Mouse (Mus musculus) kidney, embryonic 15.5 days (tissue): ENCODE measurements around the gene Xxylt1. TPM values are rescaled to one million over a fixed set of nuclear protein-coding genes. Genes with fewer than 3 reads are reported as not detected.

ENCODE experiments used
- ATAC-seq: fragments of 200-750 bp; cut with Nextera tagmentation; replicated peaks from 2 replicates; pipeline ENCODE4 v1.8.0; 2017; ENCODE audit warnings: moderate TSS enrichment; ENCODE audit not compliant: low FRiP score
- H3K27ac ChIP-seq: fragments of 300-500 bp; sonication (generic); 2 replicates; pipeline ENCODE4 v1.5.1; 2015; ENCODE audit warnings: mild to moderate bottlenecking, inconsistent platforms
- H3K27me3 ChIP-seq: fragments of 300-500 bp; sonication (generic); 2 replicates; pipeline ENCODE4 v1.6.1; 2015; ENCODE audit warnings: inconsistent platforms
- H3K36me3 ChIP-seq: fragments of 300-500 bp; sonication (generic); 2 replicates; pipeline ENCODE4 v1.6.1; 2015; ENCODE audit warnings: inconsistent platforms
- H3K4me1 ChIP-seq: fragments of 300-500 bp; sonication (generic); 2 replicates; pipeline ENCODE4 v1.6.1; 2015; ENCODE audit warnings: inconsistent platforms
- H3K4me2 ChIP-seq: fragments of 300-500 bp; sonication (generic); 2 replicates; pipeline ENCODE4 v1.6.1; 2015; ENCODE audit warnings: moderate library complexity, mild to moderate bottlenecking, inconsistent platforms
- H3K4me3 ChIP-seq: fragments of 300-500 bp; sonication (generic); replicated peaks from 2 replicates; pipeline ENCODE4 v1.5.1; 2015; ENCODE audit warnings: mild to moderate bottlenecking, inconsistent platforms
- H3K9ac ChIP-seq: fragments of 300-500 bp; sonication (generic); 2 replicates; pipeline ENCODE4 v1.6.1; 2015; ENCODE audit warnings: mild to moderate bottlenecking, inconsistent platforms
- H3K9me3 ChIP-seq: fragments of 300-500 bp; sonication (generic); replicated peaks from 2 replicates; pipeline ENCODE4 v1.6.1; 2016; ENCODE audit warnings: inconsistent platforms
- WGBS: fragments of 180-500 bp; shearing (Covaris S2); methylation state at CpG from one replicate; pipeline ENCODE4 v1.1.7; 2015; ENCODE audit warnings: mixed read lengths; 5-methylcytosine and 5-hydroxymethylcytosine counted together
- polyA plus RNA-seq: library from polyadenylated mRNA; unstranded; fragments of >200 nt; fragmentation: Nextera tagmentation; extraction: Ambion mirVana; gene quantifications from 2 replicates; pipeline ENCODE4 v1.2.1, GENCODE M21; 2015

Xxylt1 gene
- polyA plus RNA-seq, 1 experiment from 2014 or later = 19.2 TPM

DNA sequence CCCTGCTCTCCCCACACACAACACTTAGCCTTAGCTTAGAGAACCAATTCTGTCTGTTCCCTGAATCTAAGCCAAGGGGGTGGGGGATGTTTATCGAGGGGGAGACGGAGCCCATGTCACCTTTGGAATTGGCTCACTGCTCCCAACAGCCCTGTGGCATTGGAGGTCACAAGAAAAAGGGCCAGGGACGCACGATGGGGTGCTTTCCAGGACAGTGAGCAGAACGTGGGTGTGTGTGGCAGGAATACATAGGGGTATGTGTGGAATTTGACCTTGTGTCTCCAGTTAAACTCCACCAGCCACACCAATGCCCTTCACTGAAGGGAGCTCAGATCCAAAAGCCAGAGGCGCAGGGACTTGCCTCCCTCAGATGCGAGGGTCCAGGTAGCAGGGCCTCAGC is 116.3 kb downstream of the Xxylt1 start:
- no peak overlapping the region for H3K9ac ChIP-seq
- 28% methylated on average over 7 of the region's 7 CpGs for WGBS
- peak; percentile 34; the same call in 1 of the 2 replicates for ATAC-seq
- no peak overlapping the region for H3K4me2 ChIP-seq
- H3K27me3 ChIP-seq = no peaks in the 10 kb centered on the region
- no peaks in the 10 kb centered on the region for H3K36me3 ChIP-seq
- no peak overlapping the region for H3K4me3 ChIP-seq
- H3K27ac ChIP-seq = peak overlapping the region; percentile 68
- peaks cover 44% of the 10 kb centered on the region for H3K4me1 ChIP-seq
- H3K9me3 ChIP-seq = no peaks in the 10 kb centered on the region

DNA sequence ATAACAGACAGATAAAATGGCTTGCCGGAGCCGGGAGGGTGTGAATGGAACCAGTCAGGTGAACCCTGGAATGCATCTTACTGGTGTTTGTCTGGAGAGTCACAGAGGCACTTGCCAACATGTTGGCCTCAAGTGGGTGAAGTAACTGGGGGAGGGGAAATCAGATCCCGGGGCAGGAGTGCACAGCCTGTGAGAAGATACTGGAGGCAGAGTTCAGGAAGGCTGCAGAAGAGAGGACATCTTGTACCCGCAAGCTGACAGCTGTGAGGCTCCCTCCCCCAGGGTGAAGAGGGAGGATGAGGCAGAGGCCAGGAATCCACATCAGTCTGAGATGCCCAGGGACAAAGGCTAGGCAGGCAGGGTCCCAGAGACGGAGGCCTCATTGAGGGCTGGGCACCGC is 116.8 kb downstream of the Xxylt1 start:
- Histone ChIP-seq H3K4me2 (no peak overlapping the region), H3K9ac (no peak overlapping the region), H3K27ac (peak overlapping the region; percentile 68), H3K36me3 (no peaks in the 10 kb centered on the region), H3K27me3 (no peaks in the 10 kb centered on the region), H3K4me1 (peaks cover 44% of the 10 kb centered on the region), H3K9me3 (no peaks in the 10 kb centered on the region), H3K4me3 (no peak overlapping the region)
- ATAC-seq = no peak
- 65% methylated on average over 6 of the region's 6 CpGs for WGBS

DNA sequence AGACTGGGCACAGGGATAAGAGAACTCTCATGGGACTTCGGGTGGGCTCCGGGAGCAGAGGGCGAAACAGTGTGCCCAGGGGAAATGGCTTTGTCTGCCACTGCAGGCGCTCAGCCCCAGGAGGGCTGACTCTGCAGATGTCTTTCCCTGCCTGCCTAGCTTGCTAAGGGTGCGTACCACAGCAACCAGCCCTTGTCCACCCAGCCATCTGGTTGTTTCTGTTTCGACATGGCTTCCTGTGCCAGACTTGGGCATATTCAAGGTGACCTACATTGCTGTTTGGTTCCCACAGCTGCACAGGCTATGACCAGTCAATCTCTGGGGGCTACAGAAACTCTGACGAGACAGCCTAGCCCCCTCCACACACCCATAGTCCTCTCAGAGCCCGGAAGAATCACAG is 118.7 kb downstream of the Xxylt1 start:
- H3K4me3 ChIP-seq = no peak overlapping the region
- WGBS = 95% methylated on average over 8 of the region's 8 CpGs
- no peak for ATAC-seq

DNA sequence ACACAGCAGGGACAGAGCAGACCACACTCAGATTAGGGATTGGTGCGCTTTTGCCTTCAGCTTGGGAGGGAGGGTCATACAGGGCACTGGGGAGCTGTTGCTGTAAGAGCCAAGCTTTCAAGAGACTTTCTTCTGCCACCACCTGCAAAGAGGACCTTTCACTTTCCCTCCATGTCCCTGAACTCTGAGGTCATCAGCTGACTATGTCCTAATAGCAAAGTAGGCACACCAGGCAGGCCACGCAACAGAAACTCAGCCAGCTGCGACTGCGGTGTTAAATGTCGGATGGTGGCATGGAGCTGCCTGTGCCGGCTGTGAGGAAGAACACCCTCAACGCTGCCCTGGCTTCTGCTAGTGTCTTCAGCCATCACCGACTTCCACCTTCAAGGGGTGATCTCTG is 120.1 kb downstream of the Xxylt1 start:
- Histone ChIP-seq H3K9me3 (no peaks in the 10 kb centered on the region), H3K27me3 (no peaks in the 10 kb centered on the region), H3K4me2 (no peak overlapping the region), H3K9ac (no peak overlapping the region), H3K36me3 (peaks cover 10% of the 10 kb centered on the region), H3K4me3 (no peak overlapping the region), H3K27ac (no peak overlapping the region), H3K4me1 (peaks cover 31% of the 10 kb centered on the region)
- ATAC-seq = no peak
- 60% methylated on average over 8 of the region's 8 CpGs for WGBS

More for the DNA sequence above, 118.7 kb downstream of the Xxylt1 start:
- Histone ChIP-seq H3K36me3 (no peaks in the 10 kb centered on the region), H3K4me1 (peaks cover 36% of the 10 kb centered on the region), H3K27me3 (no peaks in the 10 kb centered on the region), H3K9me3 (no peaks in the 10 kb centered on the region), H3K4me2 (no peak overlapping the region), H3K27ac (no peak overlapping the region), H3K9ac (no peak overlapping the region)

DNA sequence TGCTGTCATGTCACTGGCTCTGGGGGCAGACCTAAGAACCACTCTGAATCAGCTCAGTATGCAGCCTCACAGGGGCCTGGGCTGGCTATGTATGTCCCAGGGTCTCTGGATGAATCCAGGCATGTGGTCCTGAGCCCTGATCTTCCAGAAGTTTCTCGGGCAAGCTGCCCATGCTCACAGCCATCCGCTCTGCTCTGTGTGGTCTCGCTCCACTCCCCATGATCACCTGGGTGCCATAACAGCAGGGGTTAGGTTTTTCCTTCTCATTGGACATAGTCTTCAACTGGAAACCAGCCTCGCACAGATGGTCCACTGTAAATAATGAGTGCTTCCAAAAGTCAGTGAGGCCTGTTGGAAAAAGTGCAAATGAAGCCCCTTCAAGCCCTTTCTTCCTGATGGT is 121.0 kb downstream of the Xxylt1 start:
- no peak overlapping the region for H3K4me3 ChIP-seq
- no peak overlapping the region for H3K4me2 ChIP-seq
- 89% methylated on average over 4 of the region's 4 CpGs for WGBS
- no peaks in the 10 kb centered on the region for H3K27me3 ChIP-seq
- H3K36me3 ChIP-seq = peaks cover 10% of the 10 kb centered on the region
- ATAC-seq = no peak
- H3K9me3 ChIP-seq = no peaks in the 10 kb centered on the region
- H3K4me1 ChIP-seq = peaks cover 27% of the 10 kb centered on the region
- no peak overlapping the region for H3K27ac ChIP-seq
- H3K9ac ChIP-seq = no peak overlapping the region

DNA sequence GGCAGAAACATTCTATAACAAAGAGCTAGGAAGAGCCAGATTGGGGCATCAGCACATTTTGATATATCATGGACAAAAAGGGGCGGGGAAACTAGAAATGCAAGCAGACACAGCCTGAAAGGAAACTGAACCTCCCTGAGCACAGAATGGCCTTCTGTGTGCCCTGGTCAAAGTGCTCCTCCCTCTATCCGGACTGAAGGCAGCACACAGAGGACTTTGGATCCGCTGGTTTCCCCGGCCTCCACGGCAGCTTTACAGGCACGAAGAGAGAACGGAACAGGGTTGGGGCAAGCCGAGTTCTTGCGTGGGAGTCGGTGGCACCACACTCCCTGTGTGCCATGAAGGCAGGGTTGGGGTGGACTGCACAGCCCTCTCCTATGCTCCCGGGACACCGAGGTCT is 121.5 kb downstream of the Xxylt1 start:
- Histone ChIP-seq H3K27me3 (no peaks in the 10 kb centered on the region), H3K27ac (no peak overlapping the region), H3K4me1 (peaks cover 22% of the 10 kb centered on the region), H3K4me3 (no peak overlapping the region), H3K4me2 (no peak overlapping the region), H3K9me3 (no peaks in the 10 kb centered on the region), H3K36me3 (peaks cover 10% of the 10 kb centered on the region), H3K9ac (no peak overlapping the region)
- no peak; the same call in 1 of the 2 replicates for ATAC-seq
- 79% methylated on average over 12 of the region's 12 CpGs for WGBS

DNA sequence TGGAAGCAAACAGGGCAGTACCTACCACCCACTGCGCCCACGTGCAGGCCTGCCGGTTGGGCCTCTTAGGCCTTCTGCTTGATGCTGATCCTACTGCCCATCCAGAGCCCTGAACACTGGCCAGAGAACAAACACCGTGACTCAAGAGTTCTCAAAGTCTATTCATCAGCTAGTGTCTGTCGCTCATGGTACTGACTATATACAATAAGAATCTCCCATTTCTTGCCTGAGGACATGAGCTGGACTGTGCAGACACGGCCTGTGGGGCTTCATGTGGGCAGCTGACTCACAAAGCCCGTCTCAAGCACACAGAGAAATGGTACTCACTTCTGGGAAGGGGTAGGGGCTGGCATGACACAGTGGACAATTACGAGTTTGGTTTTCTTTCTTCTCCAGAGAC is 125.1 kb downstream of the Xxylt1 start:
- H3K36me3 ChIP-seq = peaks cover 10% of the 10 kb centered on the region
- no peaks in the 10 kb centered on the region for H3K27me3 ChIP-seq
- no peaks in the 10 kb centered on the region for H3K9me3 ChIP-seq
- H3K4me2 ChIP-seq = no peak overlapping the region
- no peak for ATAC-seq
- WGBS = 93% methylated on average over 8 of the region's 8 CpGs
- H3K4me1 ChIP-seq = peaks cover 6% of the 10 kb centered on the region
- H3K4me3 ChIP-seq = no peak overlapping the region
- H3K27ac ChIP-seq = no peak overlapping the region
- no peak overlapping the region for H3K9ac ChIP-seq

DNA sequence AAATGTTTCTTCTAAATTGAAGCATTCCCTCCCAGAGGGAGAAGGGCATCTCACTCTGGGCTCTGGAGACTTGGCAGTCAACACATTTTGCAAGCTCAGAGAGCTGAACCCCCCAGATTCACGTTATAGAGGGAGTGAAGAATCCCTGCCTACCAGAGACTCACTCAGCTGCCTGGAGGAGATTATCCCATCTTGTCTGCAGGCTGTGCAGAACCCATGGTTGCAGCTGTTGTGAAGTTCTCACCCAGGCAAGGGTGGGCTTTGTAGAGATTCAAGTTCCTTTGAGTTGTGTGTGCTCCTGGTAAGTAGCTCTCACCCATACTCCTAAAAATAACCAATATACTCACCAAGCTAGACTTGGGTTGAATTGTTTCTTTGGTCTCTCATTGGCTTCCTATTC is 132.6 kb downstream of the Xxylt1 start:
- no peak overlapping the region for H3K27ac ChIP-seq
- no peaks in the 10 kb centered on the region for H3K27me3 ChIP-seq
- H3K4me2 ChIP-seq = no peak overlapping the region
- no peaks in the 10 kb centered on the region for H3K36me3 ChIP-seq
- H3K9ac ChIP-seq = no peak overlapping the region
- no peak for ATAC-seq
- 0 out of 2 replicates have a peak, but pooled peaks cover 5% of the 10 kb centered on the region for H3K4me1 ChIP-seq
- no peaks in the 10 kb centered on the region for H3K9me3 ChIP-seq
- H3K4me3 ChIP-seq = no peak overlapping the region
- WGBS = 72% methylated on average over 1 of the region's 1 CpGs

DNA sequence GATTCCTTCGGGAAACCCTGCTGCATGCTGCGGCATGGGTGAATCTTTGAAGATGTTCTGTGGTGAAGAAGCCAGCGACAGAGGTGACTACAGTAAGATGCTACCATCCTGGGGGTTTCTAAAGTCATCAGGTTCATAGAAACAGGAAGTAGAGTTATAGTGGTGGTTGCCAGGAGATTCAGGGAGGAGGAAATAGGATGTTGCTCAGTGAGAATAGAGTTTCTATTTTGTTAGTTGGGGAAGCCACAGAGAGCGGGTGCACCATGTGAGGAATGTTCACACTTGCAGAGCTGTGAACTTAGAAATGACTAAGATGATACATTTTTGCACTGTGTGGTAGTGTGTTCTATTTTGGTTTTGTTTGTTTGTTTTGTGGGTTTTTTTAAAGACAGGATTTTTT is 133.0 kb downstream of the Xxylt1 start:
- Histone ChIP-seq H3K4me2 (no peak overlapping the region), H3K36me3 (no peaks in the 10 kb centered on the region), H3K9me3 (no peaks in the 10 kb centered on the region), H3K27ac (no peak overlapping the region), H3K27me3 (no peaks in the 10 kb centered on the region), H3K9ac (no peak overlapping the region), H3K4me3 (no peak overlapping the region), H3K4me1 (0 out of 2 replicates have a peak, but pooled peaks cover 5% of the 10 kb centered on the region)
- ATAC-seq = no peak
- WGBS = 89% methylated on average over 4 of the region's 4 CpGs

DNA sequence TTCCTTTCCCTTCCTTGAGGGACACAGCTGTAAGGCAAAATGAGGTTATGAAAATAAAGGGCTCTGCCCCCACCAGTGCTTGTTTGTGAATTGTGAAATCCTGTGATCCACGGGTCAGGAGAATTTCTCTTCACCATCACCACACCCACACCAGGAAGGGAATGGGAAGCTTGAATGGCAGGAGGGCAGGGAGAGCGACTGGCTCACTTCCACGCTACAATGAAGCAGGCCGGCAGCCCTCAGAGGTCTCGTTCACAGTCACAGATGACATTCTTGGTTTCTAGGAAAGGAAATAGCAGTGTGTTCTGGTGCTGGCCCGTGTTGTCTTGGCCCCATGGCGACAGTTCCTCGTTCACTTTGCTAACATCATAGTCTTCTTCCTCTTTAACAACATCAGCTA is 136.3 kb downstream of the Xxylt1 start:
- Histone ChIP-seq H3K4me2 (no peak overlapping the region), H3K9me3 (no peaks in the 10 kb centered on the region), H3K27ac (no peak overlapping the region), H3K9ac (no peak overlapping the region), H3K27me3 (no peaks in the 10 kb centered on the region), H3K4me3 (no peak overlapping the region), H3K36me3 (no peaks in the 10 kb centered on the region), H3K4me1 (peaks cover 8% of the 10 kb centered on the region)
- 54% methylated on average over 8 of the region's 8 CpGs for WGBS
- ATAC-seq = no peak

DNA sequence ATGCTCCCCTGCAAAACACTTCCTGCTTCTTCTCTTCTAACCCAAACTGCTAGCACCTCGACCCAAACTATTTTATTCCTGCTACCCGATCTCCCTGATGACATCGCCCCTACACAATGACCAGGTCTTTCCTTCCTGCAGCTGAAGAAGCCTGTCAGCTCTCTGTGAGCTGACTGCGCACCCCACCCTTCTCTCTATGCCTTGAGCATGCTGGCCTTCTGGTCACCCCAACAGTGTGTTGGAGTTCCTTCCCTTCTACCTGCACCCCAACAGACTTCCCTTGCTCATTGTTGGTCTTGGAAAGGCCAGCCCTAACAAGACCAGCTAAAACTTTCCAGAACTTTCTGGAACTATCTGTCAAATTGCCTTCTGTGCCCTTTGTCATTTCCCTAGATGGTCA is 137.3 kb downstream of the Xxylt1 start:
- no peak overlapping the region for H3K27ac ChIP-seq
- 62% methylated on average over 4 of the region's 4 CpGs for WGBS
- H3K4me3 ChIP-seq = no peak overlapping the region
- H3K4me2 ChIP-seq = no peak overlapping the region
- H3K36me3 ChIP-seq = no peaks in the 10 kb centered on the region
- no peaks in the 10 kb centered on the region for H3K27me3 ChIP-seq
- no peaks in the 10 kb centered on the region for H3K9me3 ChIP-seq
- H3K9ac ChIP-seq = no peak overlapping the region
- ATAC-seq = no peak
- H3K4me1 ChIP-seq = peaks cover 16% of the 10 kb centered on the region

DNA sequence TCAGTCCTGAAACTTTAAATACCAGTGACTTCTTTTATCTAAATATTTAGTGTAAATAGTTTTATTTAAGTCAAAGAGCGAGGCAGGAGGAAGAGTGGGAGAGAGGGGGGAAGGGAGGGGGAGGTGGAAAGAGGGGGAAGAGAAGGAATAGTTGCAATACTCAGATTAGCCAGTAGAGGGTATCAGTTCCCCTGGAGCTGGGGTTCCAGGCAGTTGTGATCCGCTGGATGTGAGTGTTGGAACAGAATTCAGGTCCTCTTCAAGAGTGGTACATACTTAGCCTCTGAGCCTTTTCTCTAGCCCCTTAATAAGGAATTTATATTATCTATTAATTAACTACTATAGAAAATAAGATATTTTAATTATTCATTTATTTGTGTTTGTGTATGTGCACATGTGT is 140.5 kb downstream of the Xxylt1 start:
- no peaks in the 10 kb centered on the region for H3K36me3 ChIP-seq
- H3K4me3 ChIP-seq = no peak overlapping the region
- WGBS = 93% methylated on average over 2 of the region's 2 CpGs
- H3K9ac ChIP-seq = no peak overlapping the region
- peaks cover 27% of the 10 kb centered on the region for H3K4me1 ChIP-seq
- H3K9me3 ChIP-seq = no peaks in the 10 kb centered on the region
- no peaks in the 10 kb centered on the region for H3K27me3 ChIP-seq
- no peak for ATAC-seq
- H3K4me2 ChIP-seq = no peak overlapping the region
- no peak overlapping the region for H3K27ac ChIP-seq

DNA sequence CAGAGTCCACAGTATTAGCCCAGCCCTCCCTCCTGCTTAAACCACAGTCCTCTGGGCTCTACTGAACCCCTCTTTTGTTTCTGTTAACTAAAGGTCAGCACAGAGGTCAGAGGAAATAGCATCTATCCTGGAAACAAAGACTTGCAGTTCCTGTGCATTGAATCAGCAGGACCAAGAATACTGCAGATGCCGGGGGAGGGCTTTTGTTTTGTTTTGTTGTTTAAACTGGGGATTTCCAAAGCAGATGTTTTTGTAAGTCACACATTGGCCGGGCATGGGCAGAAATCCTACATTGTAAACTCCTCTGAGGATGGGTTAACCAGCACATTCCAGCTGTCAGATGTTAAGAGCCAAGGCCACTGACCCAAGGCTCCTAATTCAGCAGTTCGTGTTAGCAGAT is 141.3 kb downstream of the Xxylt1 start:
- ATAC-seq = no peak
- Histone ChIP-seq H3K9ac (no peak overlapping the region), H3K36me3 (no peaks in the 10 kb centered on the region), H3K9me3 (no peaks in the 10 kb centered on the region), H3K27ac (peak overlapping the region; percentile 48), H3K4me2 (no peak overlapping the region), H3K4me3 (no peak overlapping the region), H3K4me1 (peaks cover 35% of the 10 kb centered on the region), H3K27me3 (no peaks in the 10 kb centered on the region)
- 10% methylated on average over 3 of the region's 3 CpGs for WGBS
